Mouse (Mus musculus): ENCODE results near the gene Selenok.

GRCm38 (mm10) chr14:30014487-30014886 lies 46.4 kb downstream of the Selenok start:
- TF ChIP-seq ZC3H11A (IDR thresholded peaks at IDR 0.05; ENCODE audit: low read depth, low read length): no peak
- TF ChIP-seq POLR2AphosphoS2 (IDR thresholded peaks at IDR 0.05; ENCODE audit: low read length): no peak

Data from MEL (cell line).